Mouse (Mus musculus) testis, adult 2 months (tissue): ENCODE results near the gene Kbtbd4.

Experiments
- CTCF ChIP-seq: fragments of 200-500 bp; IDR thresholded peaks from 2 replicates; pipeline ENCODE4 v1.5.1; 2012; ENCODE audit warnings: low read depth, mild to moderate bottlenecking, inconsistent platforms, low read length, moderate library complexity; ENCODE audit not compliant: control insufficient read depth, insufficient read depth, insufficient replicate concordance
- POLR2A ChIP-seq: fragments of 200-500 bp; IDR thresholded peaks from 2 replicates; pipeline ENCODE4 v1.6.1; 2012; ENCODE audit warnings: low read depth, mild to moderate bottlenecking, inconsistent platforms, low read length, moderate library complexity; ENCODE audit not compliant: control insufficient read depth

DNA sequence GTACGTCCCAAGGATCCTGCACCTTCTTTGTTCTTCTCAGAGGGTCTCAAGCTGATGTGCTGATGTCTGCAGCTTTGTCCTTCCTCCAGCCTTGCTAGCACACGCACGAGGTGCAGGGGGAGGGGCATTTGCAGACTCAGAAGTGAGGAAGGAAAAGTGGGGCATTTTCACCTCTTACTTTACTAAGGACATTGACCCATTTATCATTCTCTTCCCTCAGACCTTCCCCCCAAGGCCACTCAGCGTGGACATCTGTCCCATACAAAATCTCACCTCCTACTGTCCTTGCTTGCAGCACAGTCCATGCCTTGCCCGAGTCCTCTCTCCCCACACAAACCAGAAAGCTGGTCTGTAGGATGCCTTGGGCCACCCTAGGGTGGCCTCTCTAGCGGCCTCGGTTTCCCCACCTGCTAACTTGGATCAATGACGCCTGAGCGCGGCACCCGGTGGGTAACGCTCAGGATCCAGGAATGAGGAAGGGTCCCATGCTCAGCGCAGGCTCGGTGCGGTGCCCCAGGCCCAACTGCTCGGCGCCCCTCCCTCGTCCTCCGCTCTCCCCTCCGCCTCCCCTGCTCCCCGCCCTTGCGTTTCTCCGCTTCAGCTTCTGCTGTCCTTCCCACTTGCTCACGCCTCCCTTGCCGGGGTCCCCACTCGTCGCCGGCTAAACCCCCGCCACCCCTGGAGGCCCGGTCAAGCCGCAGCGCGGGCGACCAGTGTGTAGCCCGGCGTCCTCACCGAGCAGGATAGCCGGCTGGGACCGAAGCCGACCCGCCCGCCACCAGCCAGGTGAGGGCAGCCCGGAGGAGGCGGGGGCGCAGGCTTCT, 19.1 kb upstream of the Kbtbd4 start, which contains the start of gene C1qtnf4:
- TF ChIP-seq CTCF, result no peak
- TF ChIP-seq POLR2A, result 0 out of 2 replicates have a peak, but pooled peaks have one; percentile 21
